Mouse (Mus musculus): ENCODE measurements around the gene Mlec.
"Not testable (repeated sequence)": the region's sequence is repeated elsewhere in the genome, so short reads cannot be mapped to it uniquely, and the experiment has no call there.

The Mlec gene

DNA sequence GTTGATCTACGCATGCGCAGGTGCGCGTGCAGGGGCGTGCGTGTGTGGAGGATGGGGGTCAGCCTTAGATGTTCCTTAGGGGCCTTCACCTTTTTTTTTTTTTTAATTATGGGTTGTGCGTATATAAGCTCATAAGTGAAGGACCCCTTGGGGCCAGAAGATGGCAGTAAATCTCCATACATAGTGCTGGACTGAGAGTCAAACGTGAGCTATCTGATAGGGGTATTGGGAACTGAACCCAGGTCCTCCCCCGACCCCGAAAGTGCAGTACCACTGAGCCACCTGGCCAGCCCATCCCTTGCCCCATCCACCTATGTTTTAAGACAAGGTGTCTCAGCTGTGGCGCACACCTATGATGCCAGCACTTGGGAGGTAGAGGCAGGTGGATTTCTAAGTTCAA lies 21.6 kb upstream of the Mlec start:
- no peak for DNase-seq (ENCODE audit: low spot score in 2 of 2)

GRCm38 (mm10) chr5:115177866-115178265 lies 19.9 kb upstream of the Mlec start:
- no peak for DNase-seq (ENCODE audit: low spot score in 2 of 2)

DNA sequence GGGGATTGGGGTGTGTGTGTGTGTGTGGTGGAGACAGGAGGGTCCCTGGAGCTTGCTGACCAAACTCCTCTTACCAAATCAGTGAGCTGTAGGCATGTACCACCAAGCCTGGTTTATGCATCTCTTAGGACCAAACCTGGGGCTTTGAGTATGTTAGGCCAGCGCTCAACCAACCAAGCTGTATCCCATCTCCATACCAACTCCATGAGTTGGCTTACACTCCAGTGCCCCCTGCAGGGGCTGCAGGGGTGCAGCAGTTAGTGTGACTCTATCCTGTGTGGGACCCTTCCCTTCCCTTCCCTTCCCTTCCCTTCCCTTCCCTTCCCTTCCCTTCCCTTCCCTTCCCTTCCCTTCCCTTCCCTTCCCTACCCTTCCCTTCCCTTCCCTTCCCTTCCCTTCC lies 16.6 kb upstream of the Mlec start:
- DNase-seq (ENCODE audit: low spot score in 2 of 2) = no peak

DNA sequence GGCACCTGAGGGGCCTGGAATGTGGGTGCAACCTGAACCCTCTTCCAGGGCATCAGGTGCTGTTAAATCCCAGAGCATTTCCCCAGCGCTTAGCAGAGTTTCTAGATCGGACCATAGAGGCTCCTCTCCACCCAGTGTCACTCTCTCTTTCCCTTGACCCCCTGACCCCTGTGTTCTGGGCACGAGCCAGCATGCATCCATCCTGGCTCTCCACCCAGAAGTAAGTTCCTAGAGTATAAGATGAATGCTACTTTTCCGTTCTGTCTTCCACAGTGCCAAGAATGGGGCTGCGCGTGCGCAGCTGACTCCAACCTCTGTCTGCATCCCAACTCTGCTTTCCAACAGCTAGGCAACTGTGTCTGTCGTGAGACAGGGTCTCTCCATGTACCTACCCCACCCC lies 12.2 kb upstream of the Mlec start:
- DNase-seq (ENCODE audit: low spot score in 2 of 2) = no peak

DNA sequence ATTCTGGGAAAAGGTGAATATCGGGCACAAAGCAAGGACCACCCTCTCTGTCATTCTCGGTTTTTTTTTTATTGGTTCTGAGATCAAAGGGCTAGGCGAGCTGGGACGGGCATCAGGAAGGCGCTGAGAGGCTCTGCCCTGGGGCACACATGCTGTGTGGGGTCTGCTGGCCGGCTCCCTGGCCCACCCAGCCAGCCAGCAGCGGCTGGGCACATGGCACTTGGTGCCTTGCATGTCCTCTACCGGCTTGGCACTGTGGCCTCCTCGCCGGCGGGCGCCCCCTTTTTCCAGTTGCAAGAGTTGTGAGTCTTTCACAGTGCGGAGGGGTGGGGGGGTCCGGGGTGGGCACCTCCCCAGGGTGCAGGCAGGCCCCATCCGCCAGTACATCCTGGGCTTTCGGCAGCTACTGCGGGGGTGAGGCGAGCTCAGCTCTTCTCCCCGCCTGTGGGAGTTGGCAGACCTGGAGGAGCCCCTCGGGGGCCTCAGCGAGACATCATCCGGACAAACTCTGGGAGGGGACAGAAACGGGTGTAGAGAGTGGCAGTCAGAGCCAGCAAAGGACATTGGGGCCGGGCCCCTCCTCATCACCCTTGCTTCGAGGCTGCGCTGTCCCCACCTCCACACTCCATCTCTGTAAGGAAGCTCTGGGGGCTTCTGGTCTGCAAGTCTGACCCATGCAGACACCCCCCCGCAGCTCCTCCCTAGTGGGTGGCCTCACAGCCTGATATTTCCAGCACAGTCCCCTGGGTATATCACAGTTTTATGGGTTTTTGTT lies 10.8 kb upstream of the Mlec start:
- no peak for DNase-seq (ENCODE audit: low spot score in 2 of 2)

DNA sequence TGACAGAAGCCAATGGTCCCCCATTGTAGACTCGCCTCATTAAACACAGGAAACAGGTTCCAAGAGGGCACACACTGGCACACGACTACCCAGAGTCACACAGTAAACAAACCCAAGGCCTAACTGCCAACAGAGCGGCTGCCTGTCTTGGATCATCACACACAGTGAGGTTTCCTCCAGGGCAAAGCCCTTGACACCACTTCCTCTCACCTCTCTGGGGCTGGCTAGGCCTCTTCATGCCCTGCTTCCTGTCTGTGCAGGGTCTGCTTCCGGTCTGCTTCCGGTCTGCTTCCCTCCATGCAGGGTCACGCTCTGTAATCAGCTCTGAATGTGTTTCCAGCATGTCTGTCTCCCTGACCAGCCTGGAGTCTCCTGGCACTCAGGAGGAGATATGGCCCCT lies 9.4 kb upstream of the Mlec start:
- no peak for DNase-seq (ENCODE audit: low spot score in 2 of 2)

- DNase-seq (ENCODE audit: low spot score in 2 of 2) = no peak
These were observed 8.8 kb upstream of the Mlec start for GRCm38 (mm10) chr5:115166815-115167194.

- no peak for DNase-seq (ENCODE audit: low spot score in 2 of 2)
These were observed 8.2 kb upstream of the Mlec start for GRCm38 (mm10) chr5:115165895-115166814.

DNA sequence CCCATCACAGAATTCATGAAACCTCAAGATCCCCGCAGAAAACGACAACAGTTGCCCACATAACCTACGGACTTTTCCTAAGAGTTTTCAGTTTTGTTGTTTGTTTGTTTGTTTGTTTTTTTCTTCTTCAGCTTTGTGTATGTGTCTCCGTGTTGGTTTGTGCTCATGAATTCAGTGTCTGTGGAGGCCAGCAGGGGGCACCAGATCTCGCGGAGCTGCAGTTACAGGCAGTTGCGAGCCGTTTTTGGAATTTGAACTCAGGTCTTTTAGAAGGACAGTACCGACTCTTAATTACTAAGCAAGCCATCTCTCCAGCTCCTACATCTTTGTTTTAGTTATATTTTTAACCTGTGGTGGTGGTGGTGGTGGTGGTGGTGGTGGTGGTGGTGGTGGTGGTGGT lies 7.4 kb upstream of the Mlec start:
- no peak for DNase-seq (ENCODE audit: low spot score in 2 of 2)

GRCm38 (mm10) chr5:115164446-115164845 lies 6.5 kb upstream of the Mlec start:
- DNase-seq (ENCODE audit: low spot score in 2 of 2) = not testable (repeated sequence)

GRCm38 (mm10) chr5:115163563-115163962 lies 5.6 kb upstream of the Mlec start:
- peak in 1 of 2 experiments; percentile 46 for DNase-seq (ENCODE audit: low spot score in 2 of 2)

DNA sequence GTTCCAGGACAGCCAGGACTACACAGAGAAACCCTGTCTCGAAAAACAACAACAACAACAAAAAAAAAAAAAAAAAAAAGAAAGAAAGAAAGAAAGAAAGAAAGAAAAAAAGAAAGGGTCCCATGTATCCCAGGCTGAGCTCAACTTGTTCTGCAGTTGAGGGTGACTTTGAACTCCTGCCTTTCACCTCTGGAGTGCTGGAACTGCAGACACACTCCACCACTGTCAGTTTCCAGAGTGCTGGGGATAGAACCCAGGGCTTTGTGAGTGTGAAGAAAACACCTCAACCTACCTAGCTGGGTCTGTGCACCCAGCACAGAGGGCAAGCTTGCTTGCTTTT lies 3.9 kb upstream of the Mlec start:
- DNase-seq (ENCODE audit: low spot score in 2 of 2) = not testable (repeated sequence)

DNA sequence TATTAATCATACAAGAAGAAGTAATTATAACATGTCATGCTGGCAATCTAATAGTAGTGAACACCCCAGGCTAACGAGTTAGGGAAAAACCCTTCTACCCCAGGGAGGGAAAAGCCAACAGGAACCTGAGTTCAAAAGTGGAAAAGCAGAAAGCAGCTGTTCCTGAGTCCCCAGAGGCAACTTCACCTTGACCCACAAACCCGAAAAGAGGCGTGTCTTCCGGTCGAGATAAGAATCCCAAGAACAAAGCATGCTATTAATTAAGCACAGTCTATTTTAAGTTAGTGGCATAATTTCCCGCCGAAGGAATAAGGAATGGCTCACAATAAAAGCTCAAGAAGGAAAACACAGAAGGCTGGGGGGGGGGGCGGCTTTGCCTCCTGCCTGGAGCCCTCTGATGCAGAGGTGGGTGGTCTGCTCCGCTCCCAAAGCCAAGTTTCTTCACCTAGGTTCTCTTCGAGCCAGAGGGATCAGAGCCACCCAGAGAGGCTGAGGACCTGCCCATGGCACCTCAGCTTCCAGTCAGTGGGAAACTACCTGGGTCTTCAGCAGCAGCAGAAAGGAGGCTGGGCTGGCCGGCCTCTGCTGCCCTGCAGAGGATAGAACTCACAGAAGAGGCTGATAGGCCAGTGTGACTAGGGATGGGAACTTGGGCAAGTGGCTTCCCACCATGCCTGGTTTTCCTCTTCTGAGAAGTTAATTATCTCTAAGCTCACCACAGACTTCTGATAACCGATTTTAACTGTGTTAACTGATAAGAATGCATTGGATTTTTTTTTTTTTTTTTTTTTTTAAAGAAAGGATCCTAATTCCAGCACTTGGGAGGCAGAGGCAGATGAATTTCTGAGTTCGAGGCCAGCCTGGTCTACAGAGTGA lies 3.3 kb upstream of the Mlec start:
- no peak for DNase-seq (ENCODE audit: low spot score in 2 of 2)

- no peak for DNase-seq (ENCODE audit: low spot score in 2 of 2)
These were observed 2.7 kb upstream of the Mlec start for GRCm38 (mm10) chr5:115160655-115161054.

DNA sequence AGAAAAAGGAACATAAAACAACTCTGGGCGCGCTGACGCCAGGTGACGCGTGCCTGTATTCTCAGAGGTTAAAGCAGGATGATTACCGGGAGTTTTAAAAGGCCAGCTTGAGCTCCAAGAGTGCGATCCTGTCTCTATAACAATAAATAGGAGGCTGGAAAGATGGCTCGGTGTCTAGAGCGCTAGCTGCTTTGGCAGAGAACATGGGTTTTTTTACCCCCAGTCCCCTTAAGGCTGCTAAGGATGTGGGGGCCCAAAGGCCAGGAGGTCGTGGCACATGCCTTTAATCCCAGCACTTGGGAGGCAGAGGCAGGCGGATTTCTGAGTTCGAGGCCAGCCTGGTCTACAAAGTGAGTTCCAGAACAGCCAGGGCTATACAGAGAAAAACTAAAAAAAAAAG lies 1.2 kb upstream of the Mlec start:
- no peak for DNase-seq (ENCODE audit: low spot score in 2 of 2)

GRCm38 (mm10) chr5:115156933-115157589 lies 918 bp downstream of the Mlec start:
- no peak for DNase-seq (ENCODE audit: low spot score in 2 of 2)

- DNase-seq (ENCODE audit: low spot score in 2 of 2) = no peak
These were observed 1.6 kb downstream of the Mlec start for GRCm38 (mm10) chr5:115156401-115156800.

DNA sequence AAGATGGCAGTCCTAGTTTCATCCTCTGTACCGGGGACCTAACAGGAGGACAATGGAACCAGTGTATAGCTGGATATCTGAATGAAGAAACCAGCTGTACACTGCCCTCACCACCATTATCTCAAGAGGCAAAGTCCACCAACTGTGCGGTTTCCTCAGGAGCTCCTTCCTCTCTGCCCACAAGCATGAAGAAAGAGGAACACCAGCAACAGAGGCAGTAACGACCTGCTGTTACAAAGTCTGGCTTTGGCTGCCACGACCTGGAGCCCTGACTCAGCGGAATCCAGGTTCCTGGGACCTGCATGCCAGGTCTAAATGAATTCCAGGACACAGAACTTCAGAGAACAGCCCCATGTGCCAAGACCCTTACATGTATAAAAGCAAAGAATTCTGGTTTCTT lies 2.1 kb downstream of the Mlec start:
- DNase-seq (ENCODE audit: low spot score in 2 of 2) = no peak

- no peak for DNase-seq (ENCODE audit: low spot score in 2 of 2)
These were observed 2.8 kb downstream of the Mlec start for GRCm38 (mm10) chr5:115155156-115155631.

- DNase-seq (ENCODE audit: low spot score in 2 of 2) = no peak
These were observed 5.6 kb downstream of the Mlec start for GRCm38 (mm10) chr5:115152132-115152956.

DNA sequence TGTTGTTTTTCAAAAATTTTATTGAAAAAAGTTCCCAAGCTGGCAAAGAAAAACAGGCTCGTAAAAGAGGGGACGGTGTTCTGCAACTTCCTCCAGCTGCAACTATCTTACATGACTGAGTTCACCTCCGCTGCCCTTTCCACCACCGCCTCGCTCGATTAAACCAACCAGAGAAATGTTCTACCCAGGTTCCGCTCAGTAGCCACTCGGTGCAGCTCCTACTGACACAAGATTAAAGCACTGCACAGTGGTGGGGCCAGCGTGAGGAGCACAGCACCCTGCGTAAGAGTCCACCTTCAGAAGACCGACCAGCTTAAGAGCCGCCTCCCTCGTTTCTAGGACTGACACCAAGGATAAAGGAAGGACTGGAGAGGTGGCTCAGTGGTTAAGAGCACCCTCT lies 6.5 kb downstream of the Mlec start:
- DNase-seq (ENCODE audit: low spot score in 2 of 2) = no peak
